Mouse (Mus musculus) CH12.LX (cell line): ENCODE measurements around the gene Zfp46. TPM values are rescaled to one million over a fixed set of nuclear protein-coding genes. Genes with fewer than 3 reads are reported as not detected.

Experiments
- DNase-seq: peaks from one replicate; pipeline ENCODE4 v3.0.0-alpha.2; 2013; ENCODE audit errors: extremely low read depth
- H3K27ac ChIP-seq: 2 replicates; pipeline ENCODE4 v1.5.1; 2012; ENCODE audit warnings: low read depth, mild to moderate bottlenecking, control low read depth, moderate library complexity; ENCODE audit not compliant: insufficient read depth
- H3K27me3 ChIP-seq: replicated peaks from 2 replicates; pipeline ENCODE3; 2012; ENCODE audit warnings: inconsistent platforms
- H3K36me3 ChIP-seq, 2 experiments: replicated peaks in 1 of 2; 2 replicates each; pipeline versions ENCODE3 to v1.6.1; 2012; ENCODE audit warnings: inconsistent platforms in 1 of 2, low read length in 1 of 2, mild to moderate bottlenecking in 1 of 2, mixed read lengths in 1 of 2, moderate library complexity in 1 of 2; ENCODE audit not compliant: control insufficient read depth in 1 of 2, insufficient read depth in 1 of 2
- H3K4me1 ChIP-seq, 2 experiments: 2 replicates each; pipeline ENCODE4 v1.6.1; 2012; ENCODE audit warnings: inconsistent platforms in 1 of 2, moderate library complexity in 1 of 2; ENCODE audit not compliant: insufficient read depth in 2 of 2, control insufficient read depth in 1 of 2
- H3K4me2 ChIP-seq: 2 replicates; pipeline ENCODE4 v1.6.1; 2012; ENCODE audit warnings: low read depth, mild to moderate bottlenecking, control low read depth; ENCODE audit not compliant: poor library complexity, insufficient read depth, severe bottlenecking
- H3K4me3 ChIP-seq, 3 experiments: fragments of 150-350 bp in 1 of 3; sonication (generic) in 1 of 3; replicated peaks in 1 of 3; 2 replicates each; pipeline versions ENCODE3 to v1.5.1; 2011 to 2012; ENCODE audit warnings: low read depth in 2 of 3, low read length in 2 of 3, mild to moderate bottlenecking in 2 of 3, moderate library complexity in 2 of 3, control low read depth in 1 of 3, improper control_type of control experiment in 1 of 3, inconsistent platforms in 1 of 3, mixed read lengths in 1 of 3; ENCODE audit not compliant: poor library complexity in 1 of 3
- H3K79me2 ChIP-seq: replicated peaks from 2 replicates; pipeline ENCODE4 v1.6.1; 2012; ENCODE audit warnings: mild to moderate bottlenecking, moderate library complexity; ENCODE audit not compliant: control insufficient read depth, poor library complexity, insufficient read depth, severe bottlenecking; ENCODE audit errors: extremely low read depth
- H3K9ac ChIP-seq: 2 replicates; pipeline ENCODE4 v1.6.1; 2012; ENCODE audit warnings: low read depth, mild to moderate bottlenecking, control low read depth, moderate library complexity; ENCODE audit not compliant: insufficient read depth
- H3K9me3 ChIP-seq: replicated peaks from 2 replicates; pipeline ENCODE3; 2012; ENCODE audit warnings: low read length, inconsistent platforms, mixed read lengths
- CHD2 ChIP-seq: IDR thresholded peaks from 2 replicates; pipeline ENCODE4 v1.6.1; 2011; ENCODE audit warnings: low read length, improper control_type of control experiment
- CTCF ChIP-seq, 2 experiments: IDR thresholded peaks in 1 of 2; conservative IDR thresholded peaks in 1 of 2; 2 replicates each; pipeline ENCODE4 v1.5.1; 2011 to 2012; ENCODE audit warnings: low read depth in 2 of 2, low read length in 2 of 2, improper control_type of control experiment in 1 of 2, inconsistent platforms in 1 of 2, mild to moderate bottlenecking in 1 of 2, moderate library complexity in 1 of 2
- E2F4 ChIP-seq: IDR thresholded peaks from 2 replicates; pipeline ENCODE4 v1.6.1; 2011; ENCODE audit warnings: low read depth, low read length, improper control_type of control experiment; ENCODE audit not compliant: insufficient replicate concordance
- ELF1 ChIP-seq: IDR thresholded peaks from 2 replicates; pipeline ENCODE4 v1.6.1; 2014; ENCODE audit warnings: low read depth, mild to moderate bottlenecking, inconsistent platforms, low read length, improper control_type of control experiment
- EP300 ChIP-seq: IDR thresholded peaks from 2 replicates; pipeline ENCODE4 v1.6.1; 2011; ENCODE audit warnings: low read length, improper control_type of control experiment
- JUN ChIP-seq: IDR thresholded peaks from 2 replicates; pipeline ENCODE4 v1.6.1; 2011; ENCODE audit warnings: low read depth, mild to moderate bottlenecking, low read length, improper control_type of control experiment, moderate library complexity; ENCODE audit not compliant: insufficient read depth
- NELFE ChIP-seq: IDR thresholded peaks from 2 replicates; pipeline ENCODE4 v1.6.1; 2011; ENCODE audit warnings: low read depth, low read length, improper control_type of control experiment
- NRF1 ChIP-seq: IDR thresholded peaks from 2 replicates; pipeline ENCODE4 v1.6.1; 2014; ENCODE audit warnings: low read depth, mild to moderate bottlenecking, inconsistent platforms, low read length, improper control_type of control experiment, moderate library complexity
- PAX5 ChIP-seq: IDR thresholded peaks from 2 replicates; pipeline ENCODE4 v1.6.1; 2012; ENCODE audit warnings: low read length, inconsistent platforms, mixed read lengths
- POLR2A ChIP-seq: IDR thresholded peaks from 2 replicates; pipeline ENCODE4 v1.6.1; 2011; ENCODE audit warnings: low read depth, mild to moderate bottlenecking, improper control_type of control experiment, low read length
- POLR2AphosphoS2 ChIP-seq: IDR thresholded peaks from 2 replicates; pipeline ENCODE4 v1.6.1; 2011; ENCODE audit warnings: low read depth, low read length, improper control_type of control experiment
- SMC3 ChIP-seq: IDR thresholded peaks from 2 replicates; pipeline ENCODE4 v1.6.1; 2011; ENCODE audit warnings: low read depth, low read length, improper control_type of control experiment
- UBTF ChIP-seq: IDR thresholded peaks from 2 replicates; pipeline ENCODE4 v1.6.1; 2012; ENCODE audit warnings: low read depth, mild to moderate bottlenecking, inconsistent platforms, low read length, improper control_type of control experiment, moderate library complexity
- USF2 ChIP-seq: conservative IDR thresholded peaks from 2 replicates; pipeline ENCODE4 v1.6.1; 2011; ENCODE audit warnings: low read depth, low read length, improper control_type of control experiment
- ZNF384 ChIP-seq: IDR thresholded peaks from 2 replicates; pipeline ENCODE4 v1.6.1; 2012; ENCODE audit warnings: low read depth, low read length, improper control_type of control experiment, inconsistent platforms
- dilution Hi-C: fragments of 300-500 bp; cut with MboI; formaldehyde crosslinking; loops from 2 replicates; pipeline ENCODE4 v1.14.3; 2020; ENCODE audit warnings: low sequenced_read_pairs; ENCODE audit not compliant: extremely low pct_unique_long_range_greater_than_20kb, extremely low pct_ligation_motif_present
- in situ Hi-C: fragments of 300-500 bp; cut with MboI; formaldehyde crosslinking; loops from 3 replicates; pipeline ENCODE4 v1.14.3; 2019; ENCODE audit warnings: low sequenced_read_pairs, low pct_ligation_motif_present, low pct_unique_long_range_greater_than_20kb, mixed read lengths
- polyA plus RNA-seq: library from polyadenylated mRNA; unstranded; fragments of >175 nt; gene quantifications from 2 replicates; pipeline ENCODE4 v1.2.1, GENCODE M21; 2012; ENCODE audit warnings: low read depth; ENCODE audit not compliant: insufficient read length
- total RNA-seq, 2 experiments: library from RNA; depleted of rRNA; stranded (reverse); fragments of 300-350 nt in 1 of 2; fragments of >200 nt in 1 of 2; gene quantifications; 2 replicates each; pipeline ENCODE4 v1.2.3; 2012 to 2014

Zfp46 gene
- total RNA-seq (2012; rRNA removed) (6.6 and 7.2 TPM in 2 replicates), total RNA-seq (2014; rRNA removed) (3.3 and 4.1 TPM in 2 replicates), polyA plus RNA-seq (1.8 and 2.8 TPM in 2 replicates)

DNA sequence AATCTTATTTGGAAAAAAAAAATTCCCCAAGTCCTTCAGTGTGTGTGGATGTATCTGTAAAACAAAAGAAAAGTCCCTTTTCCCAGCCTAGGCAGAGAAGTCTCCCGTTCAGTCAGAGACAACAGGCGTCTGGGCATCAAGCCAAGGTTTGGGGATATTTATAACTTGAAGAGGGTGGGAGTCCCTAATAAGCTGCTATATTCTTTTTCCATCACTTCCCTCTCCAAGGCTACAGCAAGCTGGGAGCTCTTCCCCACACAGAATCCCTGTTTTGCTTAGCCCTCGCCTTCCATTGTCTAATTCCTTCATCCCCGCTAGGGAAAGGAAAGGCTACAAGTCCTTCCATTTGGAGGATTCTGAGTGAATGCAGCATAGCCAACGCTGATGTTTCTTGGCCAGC lies at the start of gene Zfp46:
Zfp46 (plus strand) TSS at position 229 of the 400 bp plus-strand sequence.
- DNase-seq = no peak
- Histone ChIP-seq H3K4me3 (peak within 1 kb of the TSS; percentile 49 to 88 (median 85)), H3K36me3 (peaks cover 7 to 20% of the 10 kb centered on the region in 2 experiments), H3K27ac (no peak within 1 kb of the TSS; the same call in 1 of the 2 replicates), H3K4me1 (peaks cover 0 to 18% of the 10 kb centered on the region in 2 experiments; a peak in 2 of 4 replicates), H3K4me2 (peak within 1 kb of the TSS; percentile 86), H3K79me2 (no peaks in the 10 kb centered on the region), H3K9ac (peak within 1 kb of the TSS; percentile 89), H3K9me3 (peaks cover 6% of the 10 kb centered on the region), H3K27me3 (peaks cover 13% of the 10 kb centered on the region)
- in situ Hi-C loops (no loop called here), dilution Hi-C loops (no loop called here)
- TF ChIP-seq ELF1 = no peak
- no peak for TF ChIP-seq USF2
- no peak for TF ChIP-seq PAX5
- TF ChIP-seq UBTF = no peak
- TF ChIP-seq NRF1 = no peak

DNA sequence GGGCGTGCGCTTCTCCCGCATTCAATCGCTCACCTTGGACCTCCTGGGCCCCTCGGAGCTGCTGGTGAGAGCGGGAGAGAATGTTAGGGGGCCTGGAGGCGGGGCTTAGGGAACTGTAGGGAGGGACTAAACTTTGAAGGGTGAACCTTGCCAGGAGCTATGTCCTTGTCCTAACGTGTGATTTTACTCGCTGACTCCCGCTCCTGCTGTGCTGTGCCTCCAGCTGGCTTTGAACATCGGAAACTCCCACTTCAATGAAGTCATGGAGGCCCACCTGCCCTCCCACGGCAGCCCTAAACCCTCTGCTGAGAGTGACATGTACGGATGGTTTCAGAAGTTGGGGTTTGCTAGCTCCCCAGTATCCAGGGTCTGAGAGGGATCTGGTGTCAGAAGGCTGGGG lies 45.8 kb upstream of the Zfp46 start:
- TF ChIP-seq PAX5 (no peak), POLR2A (no peak), POLR2AphosphoS2 (no peak), E2F4 (no peak), SMC3 (no peak), JUN (no peak)
- DNase-seq = no peak
- peaks cover 0 to 6% of the 10 kb centered on the region in 2 experiments; a peak in 1 of 4 replicates for H3K4me1 ChIP-seq
- no peak overlapping the region for H3K27ac ChIP-seq
- H3K4me3 ChIP-seq = no peak overlapping the region
- dilution Hi-C loops (no loop called here), in situ Hi-C loops (loop anchor here (25.0 kb wide), 1 partner anchor 374 kb away; the partner anchor contains the start of genes Kdm1a, Lactbl1 and Tex46)
- no peak overlapping the region for H3K4me2 ChIP-seq
- H3K9me3 ChIP-seq = peaks cover 10% of the 10 kb centered on the region
- no peaks in the 10 kb centered on the region for H3K79me2 ChIP-seq
- peaks cover 79% of the 10 kb centered on the region for H3K27me3 ChIP-seq
- no peak overlapping the region for H3K9ac ChIP-seq
- H3K36me3 ChIP-seq = no peaks in the 10 kb centered on the region

- no peak overlapping the region for H3K27ac ChIP-seq
- H3K4me3 ChIP-seq = no peak overlapping the region
- peaks cover 0 to 6% of the 10 kb centered on the region in 2 experiments; a peak in 1 of 4 replicates for H3K4me1 ChIP-seq
- H3K9me3 ChIP-seq = peaks cover 10% of the 10 kb centered on the region
- H3K36me3 ChIP-seq = no peaks in the 10 kb centered on the region
- dilution Hi-C loops = no loop called here
- no peak overlapping the region for H3K4me2 ChIP-seq
- H3K9ac ChIP-seq = no peak overlapping the region
- no peak for DNase-seq
- no peaks in the 10 kb centered on the region for H3K79me2 ChIP-seq
- H3K27me3 ChIP-seq = peaks cover 79% of the 10 kb centered on the region
- in situ Hi-C loops = loop anchor here (25.0 kb wide), 1 partner anchor 373 kb away; the partner anchor contains the start of genes Kdm1a, Lactbl1 and Tex46
- TF ChIP-seq CTCF (conservative IDR thresholded peaks at IDR 0.05 in 1 of 2, IDR thresholded peaks at IDR 0.05 in 1 of 2; ENCODE audit: low read depth in 2 of 2, low read length in 2 of 2) (no peak), CHD2 (no peak), ZNF384 (no peak), NELFE (no peak), EP300 (no peak), NRF1 (no peak), JUN (no peak)
- TF ChIP-seq, all 38 proteins: peak for 0
Observed at GRCm38 (mm10) chr4:136239111-136239510, 45.4 kb upstream of the Zfp46 start.
